Mouse (Mus musculus): Measurements from ENCODE around the gene Ybx1.
"Not testable (repeated sequence)": the region's sequence is repeated elsewhere in the genome, so short reads cannot be mapped to it uniquely, and the experiment has no call there.

Ybx1 gene

GRCm38 (mm10) chr4:119294415-119295133 is at the start of gene Ybx1:
Gene Ybx1, minus strand, starts transcription at chr4:119294604.
- DNase-seq (ENCODE audit: low spot score in 2 of 2): peak; percentile 100

GRCm38 (mm10) chr4:119338861-119339361 is 44.5 kb upstream of the Ybx1 start:
- peak in 1 of 2 experiments; percentile 9 for DNase-seq (ENCODE audit: low spot score in 2 of 2)

GRCm38 (mm10) chr4:119338422-119338821 is 44.0 kb upstream of the Ybx1 start:
- no peak for DNase-seq (ENCODE audit: low spot score in 2 of 2)

GRCm38 (mm10) chr4:119333487-119333886 is 39.1 kb upstream of the Ybx1 start:
- no peak for DNase-seq (ENCODE audit: low spot score in 2 of 2)

- DNase-seq (ENCODE audit: low spot score in 2 of 2): no peak
These were observed 26.6 kb upstream of the Ybx1 start for GRCm38 (mm10) chr4:119320896-119321550.

GRCm38 (mm10) chr4:119320131-119320830 is 25.9 kb upstream of the Ybx1 start, which contains the start of gene Ppih:
Gene Ppih, minus strand, starts transcription at chr4:119320546.
- DNase-seq (ENCODE audit: low spot score in 2 of 2): peak; percentile 89 to 94

- no peak for DNase-seq (ENCODE audit: low spot score in 2 of 2)
These were observed 19.4 kb upstream of the Ybx1 start for GRCm38 (mm10) chr4:119313756-119314155.

GRCm38 (mm10) chr4:119305418-119305817 is 11.0 kb upstream of the Ybx1 start:
- no peak for DNase-seq (ENCODE audit: low spot score in 2 of 2)

- no peak for DNase-seq (ENCODE audit: low spot score in 2 of 2)
These were observed 8.9 kb upstream of the Ybx1 start for GRCm38 (mm10) chr4:119303291-119303690.

- DNase-seq (ENCODE audit: low spot score in 2 of 2): no peak
These were observed 7.4 kb upstream of the Ybx1 start for GRCm38 (mm10) chr4:119301777-119302176.

- no peak for DNase-seq (ENCODE audit: low spot score in 2 of 2)
These were observed 6.4 kb upstream of the Ybx1 start for GRCm38 (mm10) chr4:119300761-119301160.

GRCm38 (mm10) chr4:119297361-119297760 is 3.0 kb upstream of the Ybx1 start:
- no peak for DNase-seq (ENCODE audit: low spot score in 2 of 2)

- DNase-seq (ENCODE audit: low spot score in 2 of 2): no peak
These were observed 690 bp upstream of the Ybx1 start for GRCm38 (mm10) chr4:119295134-119295453.

GRCm38 (mm10) chr4:119293574-119294258 is 688 bp downstream of the Ybx1 start:
- peak; percentile 9 to 20 for DNase-seq (ENCODE audit: low spot score in 2 of 2)

- peak; percentile 28 to 36 for DNase-seq (ENCODE audit: low spot score in 2 of 2)
These were observed 1.4 kb downstream of the Ybx1 start for GRCm38 (mm10) chr4:119292771-119293573.

- no peak for DNase-seq (ENCODE audit: low spot score in 2 of 2)
These were observed 2.5 kb downstream of the Ybx1 start for GRCm38 (mm10) chr4:119291921-119292320.

- no peak for DNase-seq (ENCODE audit: low spot score in 2 of 2)
These were observed 9.1 kb downstream of the Ybx1 start for GRCm38 (mm10) chr4:119285336-119285735.

GRCm38 (mm10) chr4:119284861-119285260 is 9.5 kb downstream of the Ybx1 start:
- DNase-seq (ENCODE audit: low spot score in 2 of 2): no peak

- not testable (repeated sequence) for DNase-seq (ENCODE audit: low spot score in 2 of 2)
These were observed 15.6 kb downstream of the Ybx1 start for GRCm38 (mm10) chr4:119278784-119279183.

GRCm38 (mm10) chr4:119275726-119276125 is 18.7 kb downstream of the Ybx1 start:
- DNase-seq (ENCODE audit: low spot score in 2 of 2): no peak

GRCm38 (mm10) chr4:119275226-119275625 is 19.2 kb downstream of the Ybx1 start:
- no peak for DNase-seq (ENCODE audit: low spot score in 2 of 2)
